Mouse (Mus musculus): Measurements from ENCODE around the gene Zfp326. TPM values are rescaled to one million over a fixed set of nuclear protein-coding genes. Genes with fewer than 3 reads are reported as not detected.
A peak's percentile ranks its signal among the peaks of the same experiment; 100 is the strongest.

The Zfp326 gene
- polyA plus RNA-seq, 1 experiment = 7.5 TPM

- Histone ChIP-seq H3K27me3 (replicated peaks; ENCODE audit: control insufficient read depth, insufficient read depth, low read length) (no peaks in the 10 kb centered on the region), H3K27ac (ENCODE audit: insufficient read depth, low read depth, low read length) (no peak overlapping the region), H3K4me3 (ENCODE audit: insufficient read depth, low read depth, low read length) (no peak overlapping the region), H3K36me3 (ENCODE audit: control insufficient read depth, insufficient read depth, low read length) (no peaks in the 10 kb centered on the region), H3K4me1 (ENCODE audit: control insufficient read depth, insufficient read depth, low read length) (no peaks in the 10 kb centered on the region)
- WGBS = 79% methylated on average over 13 of the region's 13 CpGs
- no peak for TF ChIP-seq POLR2A (IDR thresholded peaks at IDR 0.05; ENCODE audit: low read depth, low read length)
- no peak for TF ChIP-seq CTCF (conservative IDR thresholded peaks at IDR 0.05; ENCODE audit: insufficient read depth, insufficient read length, low read depth, low read length)
- no peak for DNase-seq
Observed at GRCm38 (mm10) chr5:105839740-105840310, 36.5 kb upstream of the Zfp326 start.

GRCm38 (mm10) chr5:105844044-105844753, 32.2 kb upstream of the Zfp326 start:
- Histone ChIP-seq H3K4me1 (ENCODE audit: control insufficient read depth, insufficient read depth, low read length) (0 out of 2 replicates have a peak, but pooled peaks cover 1% of the 10 kb centered on the region), H3K36me3 (ENCODE audit: control insufficient read depth, insufficient read depth, low read length) (no peaks in the 10 kb centered on the region), H3K27ac (ENCODE audit: insufficient read depth, low read depth, low read length) (no peak overlapping the region), H3K27me3 (replicated peaks; ENCODE audit: control insufficient read depth, insufficient read depth, low read length) (no peaks in the 10 kb centered on the region), H3K4me3 (ENCODE audit: insufficient read depth, low read depth, low read length) (no peak overlapping the region)
- WGBS = 74% methylated on average over 10 of the region's 10 CpGs
- DNase-seq = no peak
- TF ChIP-seq CTCF (conservative IDR thresholded peaks at IDR 0.05; ENCODE audit: insufficient read depth, insufficient read length, low read depth, low read length) = no peak
- TF ChIP-seq POLR2A (IDR thresholded peaks at IDR 0.05; ENCODE audit: low read depth, low read length) = no peak

GRCm38 (mm10) chr5:105845041-105845440, 31.3 kb upstream of the Zfp326 start:
- 96% methylated on average over 2 of the region's 2 CpGs for WGBS
- Histone ChIP-seq H3K27ac (ENCODE audit: insufficient read depth, low read depth, low read length) (no peak overlapping the region), H3K4me3 (ENCODE audit: insufficient read depth, low read depth, low read length) (no peak overlapping the region), H3K36me3 (ENCODE audit: control insufficient read depth, insufficient read depth, low read length) (no peaks in the 10 kb centered on the region), H3K27me3 (replicated peaks; ENCODE audit: control insufficient read depth, insufficient read depth, low read length) (no peaks in the 10 kb centered on the region), H3K4me1 (ENCODE audit: control insufficient read depth, insufficient read depth, low read length) (0 out of 2 replicates have a peak, but pooled peaks cover 2% of the 10 kb centered on the region)
- DNase-seq = no peak
- no peak for TF ChIP-seq POLR2A (IDR thresholded peaks at IDR 0.05; ENCODE audit: low read depth, low read length)
- TF ChIP-seq CTCF (conservative IDR thresholded peaks at IDR 0.05; ENCODE audit: insufficient read depth, insufficient read length, low read depth, low read length) = no peak

- Histone ChIP-seq H3K27me3 (replicated peaks; ENCODE audit: control insufficient read depth, insufficient read depth, low read length) (no peaks in the 10 kb centered on the region), H3K4me3 (ENCODE audit: insufficient read depth, low read depth, low read length) (no peak overlapping the region), H3K4me1 (ENCODE audit: control insufficient read depth, insufficient read depth, low read length) (0 out of 2 replicates have a peak, but pooled peaks cover 2% of the 10 kb centered on the region), H3K27ac (ENCODE audit: insufficient read depth, low read depth, low read length) (no peak overlapping the region), H3K36me3 (ENCODE audit: control insufficient read depth, insufficient read depth, low read length) (no peaks in the 10 kb centered on the region)
- DNase-seq = peak; percentile 25
- TF ChIP-seq CTCF (conservative IDR thresholded peaks at IDR 0.05; ENCODE audit: insufficient read depth, insufficient read length, low read depth, low read length) = no peak
- 68% methylated on average over 8 of the region's 8 CpGs for WGBS
Observed at GRCm38 (mm10) chr5:105847726-105848125, 28.6 kb upstream of the Zfp326 start.

- TF ChIP-seq POLR2A (IDR thresholded peaks at IDR 0.05; ENCODE audit: low read depth, low read length) (no peak), CTCF (conservative IDR thresholded peaks at IDR 0.05; ENCODE audit: insufficient read depth, insufficient read length, low read depth, low read length) (no peak)
- DNase-seq = no peak
Observed at GRCm38 (mm10) chr5:105849222-105849621, 27.1 kb upstream of the Zfp326 start.

GRCm38 (mm10) chr5:105849643-105850042, 26.7 kb upstream of the Zfp326 start:
- H3K36me3 ChIP-seq (ENCODE audit: control insufficient read depth, insufficient read depth, low read length) = no peaks in the 10 kb centered on the region
- no peak overlapping the region for H3K4me3 ChIP-seq (ENCODE audit: insufficient read depth, low read depth, low read length)
- no peak for DNase-seq
- H3K27ac ChIP-seq (ENCODE audit: insufficient read depth, low read depth, low read length) = no peak overlapping the region
- 0 out of 2 replicates have a peak, but pooled peaks cover 2% of the 10 kb centered on the region for H3K4me1 ChIP-seq (ENCODE audit: control insufficient read depth, insufficient read depth, low read length)
- no peaks in the 10 kb centered on the region for H3K27me3 ChIP-seq (replicated peaks; ENCODE audit: control insufficient read depth, insufficient read depth, low read length)
- TF ChIP-seq CTCF (conservative IDR thresholded peaks at IDR 0.05; ENCODE audit: insufficient read depth, insufficient read length, low read depth, low read length) (no peak), POLR2A (IDR thresholded peaks at IDR 0.05; ENCODE audit: low read depth, low read length) (no peak)
- whole genome bisulfite sequencing = 77% methylated on average over 3 of the region's 3 CpGs

More at GRCm38 (mm10) chr5:105849222-105849621, 27.1 kb upstream of the Zfp326 start:
- Histone ChIP-seq H3K27me3 (replicated peaks; ENCODE audit: control insufficient read depth, insufficient read depth, low read length) (no peaks in the 10 kb centered on the region), H3K36me3 (ENCODE audit: control insufficient read depth, insufficient read depth, low read length) (no peaks in the 10 kb centered on the region), H3K4me1 (ENCODE audit: control insufficient read depth, insufficient read depth, low read length) (0 out of 2 replicates have a peak, but pooled peaks cover 2% of the 10 kb centered on the region), H3K4me3 (ENCODE audit: insufficient read depth, low read depth, low read length) (no peak overlapping the region), H3K27ac (ENCODE audit: insufficient read depth, low read depth, low read length) (no peak overlapping the region)
- WGBS = 75% methylated on average over 4 of the region's 4 CpGs

- Histone ChIP-seq H3K27ac (ENCODE audit: insufficient read depth, low read depth, low read length) (no peak overlapping the region), H3K36me3 (ENCODE audit: control insufficient read depth, insufficient read depth, low read length) (no peaks in the 10 kb centered on the region), H3K4me3 (ENCODE audit: insufficient read depth, low read depth, low read length) (no peak overlapping the region), H3K4me1 (ENCODE audit: control insufficient read depth, insufficient read depth, low read length) (0 out of 2 replicates have a peak, but pooled peaks cover 2% of the 10 kb centered on the region), H3K27me3 (replicated peaks; ENCODE audit: control insufficient read depth, insufficient read depth, low read length) (no peaks in the 10 kb centered on the region)
- no peak for TF ChIP-seq POLR2A (IDR thresholded peaks at IDR 0.05; ENCODE audit: low read depth, low read length)
- TF ChIP-seq CTCF (conservative IDR thresholded peaks at IDR 0.05; ENCODE audit: insufficient read depth, insufficient read length, low read depth, low read length) = no peak
- no peak for DNase-seq
- 85% methylated on average over 9 of the region's 9 CpGs for WGBS
Observed at GRCm38 (mm10) chr5:105853271-105853670, 23.1 kb upstream of the Zfp326 start.
